8 mouse cellular contexts compared by ENCODE assay signal in genomic region chr7:34228641-34229040, GRCm38 (mm10). TPM values are rescaled to one million over a fixed set of nuclear protein-coding genes. Genes with fewer than 3 reads are reported as not detected.
A peak's percentile ranks its signal among the peaks of the same experiment; 100 is the strongest.
DNase-seq lines count a peak whose midpoint lies in the region; ATAC-seq and TF ChIP-seq lines count a peak whose summit lies in the region.

No protein-coding gene starts in this region.

- peak overlapping the region; percentile 79; the same call in 1 of the 2 replicates for H3K9ac ChIP-seq in hindbrain, embryonic 12.5 days
- H3K9ac ChIP-seq in lung, embryonic 16.5 days (ENCODE audit: low read length) = peak overlapping the region; percentile 13; the same call in 1 of the 2 replicates

- H3K9me3 ChIP-seq in hindbrain, embryonic 12.5 days (replicated peaks) = no peaks in the 10 kb centered on the region
- H3K9me3 ChIP-seq in lung, embryonic 16.5 days (ENCODE audit: control insufficient read depth, low read length) = no peaks in the 10 kb centered on the region

- no peak for DNase-seq in left cerebral cortex, adult 2 months (ENCODE audit: extremely low spot score in 1 of 2, low spot score in 2 of 2)
- DNase-seq in left cerebral cortex, postnatal 10 days (ENCODE audit: extremely low spot score in 1 of 2, low spot score in 2 of 2) = no peak
- peak; percentile 30 to 38 for DNase-seq in cerebellum, postnatal 36 days
- DNase-seq in urinary bladder, postnatal 14 days (ENCODE audit: low spot score) = no peak
- no peak for DNase-seq in layer of hippocampus, postnatal 25 days (ENCODE audit: extremely low spot score in 1 of 2, low spot score in 1 of 2)
- no peak for DNase-seq in frontal cortex, adult 2 months (ENCODE audit: extremely low spot score in 1 of 2, low spot score in 1 of 2)

- H3K27ac ChIP-seq in left cerebral cortex, adult 2 months = no peak overlapping the region
- H3K27ac ChIP-seq in hindbrain, embryonic 12.5 days = no peak overlapping the region
- no peak overlapping the region for H3K27ac ChIP-seq in lung, embryonic 16.5 days (ENCODE audit: low read length)

- no peak for ATAC-seq in hindbrain, embryonic 12.5 days (ENCODE audit: low FRiP score)
- ATAC-seq in lung, embryonic 16.5 days (ENCODE audit: low read depth) = no peak

- H3K27me3 ChIP-seq in hindbrain, embryonic 12.5 days = no peaks in the 10 kb centered on the region
- H3K27me3 ChIP-seq in lung, embryonic 16.5 days (ENCODE audit: control insufficient read depth, insufficient read depth, low read depth, low read length) = no peaks in the 10 kb centered on the region

- peak overlapping the region; percentile 36 for H3K4me3 ChIP-seq in left cerebral cortex, adult 2 months
- H3K4me3 ChIP-seq in hindbrain, embryonic 12.5 days = peak overlapping the region; percentile 72
- H3K4me3 ChIP-seq in lung, embryonic 16.5 days (ENCODE audit: low read length) = peak overlapping the region; percentile 22

- H3K4me1 ChIP-seq in hindbrain, embryonic 12.5 days = peaks cover 28% of the 10 kb centered on the region
- peaks cover 32% of the 10 kb centered on the region for H3K4me1 ChIP-seq in lung, embryonic 16.5 days (replicated peaks; ENCODE audit: control insufficient read depth, insufficient read depth, low read length)

- intact Hi-C loops in left cerebral cortex, adult 2 months (cut with DNase I) = loop anchor here (1.0 kb wide), 1 partner anchor 32 kb away; the partner anchor contains the start of gene Pdcd2l
- intact Hi-C loops in left cerebral cortex, postnatal 10 days (cut with DNase I) = no loop called here

- TF ChIP-seq CTCF in left cerebral cortex, adult 2 months (IDR thresholded peaks at IDR 0.05) = no peak

- peaks cover 34% of the 10 kb centered on the region for H3K36me3 ChIP-seq in hindbrain, embryonic 12.5 days
- peaks cover 12% of the 10 kb centered on the region for H3K36me3 ChIP-seq in lung, embryonic 16.5 days (ENCODE audit: control insufficient read depth, insufficient read depth, low read length)

- WGBS in hindbrain, embryonic 12.5 days = 59% methylated on average over 9 of the region's 9 CpGs
- WGBS in lung, embryonic 16.5 days = 26% methylated on average over 9 of the region's 9 CpGs

- peak overlapping the region; percentile 82 for H3K4me2 ChIP-seq in hindbrain, embryonic 12.5 days (replicated peaks)
- peak overlapping the region; percentile 83 for H3K4me2 ChIP-seq in lung, embryonic 16.5 days (ENCODE audit: low read depth, low read length)

RNA-seq across cellular contexts. Expression of gene Gpi1, which starts 1.5 kb away (rescaled TPM):
- 100 to 1,000 TPM; 642 to 716 TPM for total RNA-seq in left cerebral cortex, adult 2 months (2021)
- 100 to 1,000 TPM; 577 to 619 TPM for total RNA-seq in left cerebral cortex, postnatal 10 days (2021)
- 239 and 241 TPM in 2 replicates for polyA plus RNA-seq in hindbrain, embryonic 12.5 days (2016; fragmentation: Nextera tagmentation; extraction: Ambion mirVana)
- polyA plus RNA-seq in lung, embryonic 16.5 days (2015; fragmentation: Nextera tagmentation; extraction: Ambion mirVana) = 252 and 256 TPM in 2 replicates
- 100 to 1,000 TPM; 725 to 726 TPM for total RNA-seq in layer of hippocampus, postnatal 25 days (2021)
- polyA plus RNA-seq in frontal cortex, adult 2 months (2012; rRNA removed) = 771 and 776 TPM in 2 replicates

RNA-seq across cellular contexts. Expression of gene Gm6096, which starts 22.2 kb away (rescaled TPM):
- not detected for total RNA-seq in left cerebral cortex, adult 2 months (2021)
- total RNA-seq in left cerebral cortex, postnatal 10 days (2021) = not detected
- not detected in 2 replicates for polyA plus RNA-seq in hindbrain, embryonic 12.5 days (2016; fragmentation: Nextera tagmentation; extraction: Ambion mirVana)
- polyA plus RNA-seq in lung, embryonic 16.5 days (2015; fragmentation: Nextera tagmentation; extraction: Ambion mirVana) = not detected in 2 replicates
- total RNA-seq in layer of hippocampus, postnatal 25 days (2021) = not detected
- polyA plus RNA-seq in frontal cortex, adult 2 months (2012; rRNA removed) = not detected in 2 replicates

RNA-seq across cellular contexts. Expression of gene Pdcd2l, which starts 32.2 kb away (rescaled TPM):
- 10 to 100 TPM; 23.8 to 26.9 TPM for total RNA-seq in left cerebral cortex, adult 2 months (2021)
- total RNA-seq in left cerebral cortex, postnatal 10 days (2021) = 10 to 100 TPM; 24.9 to 28.9 TPM
- 63.4 and 68.1 TPM in 2 replicates for polyA plus RNA-seq in hindbrain, embryonic 12.5 days (2016; fragmentation: Nextera tagmentation; extraction: Ambion mirVana)
- polyA plus RNA-seq in lung, embryonic 16.5 days (2015; fragmentation: Nextera tagmentation; extraction: Ambion mirVana) = 56.2 and 57.2 TPM in 2 replicates
- total RNA-seq in layer of hippocampus, postnatal 25 days (2021) = 10 to 100 TPM; 23.9 to 24.0 TPM
- polyA plus RNA-seq in frontal cortex, adult 2 months (2012; rRNA removed) = 29.9 and 31.1 TPM in 2 replicates

RNA-seq across cellular contexts. Expression of gene Uba2, which starts 59.2 kb away (rescaled TPM):
- 10 to 100 TPM; 89.2 to 93.5 TPM for total RNA-seq in left cerebral cortex, adult 2 months (2021)
- total RNA-seq in left cerebral cortex, postnatal 10 days (2021) = 10 to 100 TPM; 77.3 to 80.7 TPM
- 220 and 226 TPM in 2 replicates for polyA plus RNA-seq in hindbrain, embryonic 12.5 days (2016; fragmentation: Nextera tagmentation; extraction: Ambion mirVana)
- 192 and 203 TPM in 2 replicates for polyA plus RNA-seq in lung, embryonic 16.5 days (2015; fragmentation: Nextera tagmentation; extraction: Ambion mirVana)
- total RNA-seq in layer of hippocampus, postnatal 25 days (2021) = 10 to 100 TPM; 86.2 to 90.5 TPM
- polyA plus RNA-seq in frontal cortex, adult 2 months (2012; rRNA removed) = 106 and 116 TPM in 2 replicates

Comparison
In these comparisons a context has a peak if more than half of its experiments do, and no peak if none do; other contexts are left out.
1. DNase-seq: peak in cerebellum, postnatal 36 days (2 of 2); none in left cerebral cortex, adult 2 months (0 of 2), left cerebral cortex, postnatal 10 days (0 of 2), urinary bladder, postnatal 14 days (single experiment), layer of hippocampus, postnatal 25 days (0 of 2) and frontal cortex, adult 2 months (0 of 2).
2. H3K4me3 ChIP-seq: peak in every context shown above with its lines; median percentile 72 in hindbrain, embryonic 12.5 days; 36 in left cerebral cortex, adult 2 months; 22 in lung, embryonic 16.5 days.